Mouse (Mus musculus) lung, postnatal 0 days (tissue): ENCODE results near the gene Kctd6.

ENCODE experiments used
- CTCF ChIP-seq: IDR thresholded peaks from 2 replicates; pipeline ENCODE4 v1.5.1; 2016; ENCODE audit warnings: antibody characterized with exemption, mild to moderate bottlenecking
- EP300 ChIP-seq: IDR thresholded peaks from 2 replicates; pipeline ENCODE4 v1.6.1; 2016; ENCODE audit warnings: antibody characterized with exemption, mild to moderate bottlenecking, control low read depth

DNA sequence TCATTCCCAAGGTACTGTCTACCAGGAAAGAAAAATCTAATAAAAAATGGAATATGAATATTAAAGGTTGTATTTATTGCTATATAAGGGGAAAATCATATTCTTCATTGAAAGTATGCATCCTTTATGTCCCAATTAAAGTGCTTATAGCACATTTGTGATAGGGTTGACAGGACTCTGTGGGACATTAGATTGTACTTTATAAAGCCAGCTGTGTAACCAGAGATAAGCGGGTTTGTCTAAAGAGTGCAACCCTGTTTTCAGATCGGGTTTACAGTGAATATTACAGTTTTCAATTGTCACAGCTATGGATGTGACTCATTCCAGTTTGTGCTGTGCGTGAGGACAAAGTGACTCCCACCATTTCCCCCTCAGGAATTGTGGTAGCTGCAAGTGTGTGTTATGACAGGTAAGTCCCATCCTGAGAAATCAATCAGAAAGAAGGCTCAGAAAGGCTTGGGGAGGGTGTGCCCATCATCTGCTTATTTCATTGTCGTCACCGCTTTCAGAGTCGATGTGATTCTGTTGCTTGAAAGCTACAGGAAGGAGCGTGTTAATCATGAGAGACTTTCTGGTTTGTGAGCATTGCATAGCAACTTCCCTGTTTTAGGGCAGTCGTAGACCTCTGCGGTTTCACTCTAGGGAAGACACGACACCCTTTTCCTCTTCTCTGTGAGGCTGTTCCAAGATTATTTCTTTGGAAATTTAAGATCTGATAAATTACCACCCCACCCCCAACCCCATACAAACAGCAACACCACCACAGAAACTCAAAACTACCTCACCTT, 9.8 kb downstream of the Kctd6 start:
- no peak for TF ChIP-seq CTCF
- no peak for TF ChIP-seq EP300
